Mouse (Mus musculus) midbrain, embryonic 11.5 days (tissue): ENCODE results near the gene Nfatc4. TPM values are rescaled to one million over a fixed set of nuclear protein-coding genes. Genes with fewer than 3 reads are reported as not detected.

Source experiments
- ATAC-seq: fragments of 200-750 bp; cut with Nextera tagmentation; 2 replicates; pipeline ENCODE4 v1.8.0; 2017; ENCODE audit warnings: moderate TSS enrichment, moderate library complexity; ENCODE audit not compliant: low FRiP score
- DNase-seq: peaks from one replicate; pipeline ENCODE4 v3.0.0; 2015; ENCODE audit warnings: low spot score; ENCODE audit errors: missing footprints
- H3K27ac ChIP-seq: fragments of 300-500 bp; sonication (generic); 2 replicates; pipeline ENCODE4 v1.5.1; 2014; ENCODE audit warnings: low read depth, low read length
- H3K27me3 ChIP-seq: fragments of 300-500 bp; sonication (generic); 2 replicates; pipeline ENCODE4 v1.6.1; 2014; ENCODE audit warnings: mild to moderate bottlenecking, low read length, moderate library complexity, mixed read lengths; ENCODE audit not compliant: control insufficient read depth, insufficient read depth
- H3K36me3 ChIP-seq: fragments of 300-500 bp; sonication (generic); 2 replicates; pipeline ENCODE4 v1.6.1; 2014; ENCODE audit warnings: mild to moderate bottlenecking, low read length, moderate library complexity, mixed read lengths; ENCODE audit not compliant: control insufficient read depth, insufficient read depth
- H3K4me1 ChIP-seq: fragments of 300-500 bp; sonication (generic); 2 replicates; pipeline ENCODE4 v1.6.1; 2014; ENCODE audit warnings: low read length; ENCODE audit not compliant: control insufficient read depth, insufficient read depth
- H3K4me2 ChIP-seq: fragments of 300-500 bp; sonication (generic); 2 replicates; pipeline ENCODE4 v1.6.1; 2014; ENCODE audit warnings: mild to moderate bottlenecking, moderate library complexity
- H3K4me3 ChIP-seq: fragments of 300-500 bp; sonication (generic); 2 replicates; pipeline ENCODE4 v1.5.1; 2014; ENCODE audit warnings: low read depth, low read length
- H3K9ac ChIP-seq: fragments of 300-500 bp; sonication (generic); 2 replicates; pipeline ENCODE4 v1.6.1; 2014; ENCODE audit warnings: low read length
- H3K9me3 ChIP-seq: fragments of 300-500 bp; sonication (generic); 2 replicates; pipeline ENCODE4 v1.6.1; 2016; ENCODE audit warnings: low read length; ENCODE audit not compliant: control insufficient read depth
- WGBS: fragments of 180-500 bp; shearing (Covaris S2); extraction: QIAGEN DNeasy Blood & Tissue Kit; methylation state at CpG from one replicate; pipeline ENCODE4 v1.1.7; 2014; 5-methylcytosine and 5-hydroxymethylcytosine counted together
- polyA plus RNA-seq: library from polyadenylated mRNA; unstranded; fragments of >200 nt; fragmentation: Nextera tagmentation; extraction: Ambion mirVana; gene quantifications from 2 replicates; pipeline ENCODE4 v1.2.1, GENCODE M21; 2014

The Nfatc4 gene
- polyA plus RNA-seq, 1 experiment from 2014 or later: 11.5 TPM

- no peaks in the 10 kb centered on the region for H3K9me3 ChIP-seq
- no peak overlapping the region for H3K4me3 ChIP-seq
- ATAC-seq: peak; percentile 10; the same call in 1 of the 2 replicates
- H3K9ac ChIP-seq: no peak overlapping the region; the same call in 1 of the 2 replicates
- DNase-seq: peak; percentile 90
- no peaks in the 10 kb centered on the region for H3K4me1 ChIP-seq
- WGBS: 83% methylated on average over 8 of the region's 8 CpGs
- H3K36me3 ChIP-seq: peaks cover 26% of the 10 kb centered on the region; the same call in 1 of the 2 replicates
- H3K27ac ChIP-seq: no peak overlapping the region
- H3K4me2 ChIP-seq: no peak overlapping the region
- H3K27me3 ChIP-seq: no peaks in the 10 kb centered on the region
These were observed 50.3 kb downstream of the Nfatc4 start for GRCm38 (mm10) chr14:55873242-55873713.

- Histone ChIP-seq H3K27me3 (no peaks in the 10 kb centered on the region), H3K4me1 (no peaks in the 10 kb centered on the region), H3K9me3 (no peaks in the 10 kb centered on the region), H3K4me3 (no peak overlapping the region), H3K4me2 (peak overlapping the region; percentile 6), H3K9ac (peak overlapping the region; percentile 17; the same call in 1 of the 2 replicates), H3K36me3 (peaks cover 21% of the 10 kb centered on the region; the same call in 1 of the 2 replicates), H3K27ac (no peak overlapping the region)
- peak; percentile 80 for ATAC-seq
- WGBS: 15% methylated on average over 30 of the region's 30 CpGs
- peak; percentile 98 for DNase-seq
These were observed 51.1 kb downstream of the Nfatc4 start for GRCm38 (mm10) chr14:55873714-55874683.

DNA sequence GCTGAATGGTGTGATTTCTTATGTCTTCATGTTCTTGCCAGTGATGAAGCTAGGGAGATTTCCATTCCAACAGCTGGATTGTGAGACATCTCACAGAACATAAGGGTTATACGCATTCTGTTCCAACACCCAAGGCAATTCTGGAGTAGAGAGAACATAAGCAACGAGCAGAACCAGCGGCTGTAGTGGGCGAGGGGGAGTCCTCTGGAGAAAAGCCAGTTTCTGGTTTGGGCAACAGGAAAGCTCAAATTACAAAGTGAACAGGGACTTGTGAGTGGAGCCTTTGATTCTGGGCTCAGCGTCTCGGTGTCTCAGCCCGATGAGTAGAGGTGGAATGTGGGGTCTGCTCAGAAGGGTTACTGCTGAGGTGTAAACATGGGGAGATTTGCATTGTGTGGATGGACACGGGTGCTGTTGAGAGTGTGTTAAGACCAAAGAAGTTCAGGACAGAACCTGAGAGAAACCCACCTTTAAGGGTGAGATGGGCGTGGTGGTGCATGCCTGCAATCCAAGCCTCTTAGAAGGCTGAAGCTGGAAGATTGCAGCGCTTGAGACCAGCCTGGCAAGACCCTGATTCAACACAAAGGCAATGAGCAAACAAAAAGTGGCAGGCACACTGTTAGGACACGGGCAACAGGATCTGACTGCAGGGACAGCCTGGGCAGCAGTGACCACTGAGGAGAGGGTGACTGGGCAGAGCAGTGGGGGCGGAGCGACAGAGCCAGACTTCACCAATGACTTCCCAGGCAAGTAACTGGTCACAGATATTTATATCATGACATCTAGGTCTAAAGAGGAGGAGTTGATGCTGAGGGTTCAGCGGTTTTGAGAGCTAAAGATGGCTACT lies 54.7 kb downstream of the Nfatc4 start:
- H3K4me3 ChIP-seq: no peak overlapping the region

DNA sequence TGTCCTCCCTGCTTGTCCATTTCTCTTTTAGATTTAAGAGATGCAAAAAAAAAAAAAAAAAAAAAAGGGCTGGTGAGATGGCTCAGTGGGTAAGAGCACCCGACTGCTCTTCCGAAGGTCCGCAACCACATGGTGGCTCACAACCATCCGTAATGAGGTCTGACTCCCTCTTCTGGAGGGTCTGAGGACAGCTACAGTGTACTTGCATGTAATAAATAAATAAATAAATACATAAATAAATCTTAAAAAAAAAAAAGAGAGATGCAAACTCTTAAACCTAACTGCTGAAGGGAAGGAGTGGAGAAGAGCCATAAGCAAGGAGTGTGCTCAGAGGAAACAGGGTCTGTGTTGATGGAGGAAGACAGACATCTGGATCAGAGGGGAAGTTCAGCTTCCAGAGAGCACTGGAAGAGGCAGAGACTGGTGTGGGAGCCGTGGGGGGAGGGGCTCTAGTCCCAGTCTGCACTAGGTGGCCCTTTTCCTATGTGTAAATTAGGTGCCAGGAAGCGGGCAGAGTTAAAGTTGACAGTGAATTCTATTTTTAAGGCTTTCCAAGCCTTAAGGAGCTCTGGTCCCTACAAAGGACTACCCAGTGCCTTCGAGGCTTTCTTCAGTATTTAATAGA lies 55.5 kb downstream of the Nfatc4 start:
- no peaks in the 10 kb centered on the region for H3K27me3 ChIP-seq
- no peaks in the 10 kb centered on the region for H3K4me1 ChIP-seq
- H3K36me3 ChIP-seq: no peaks in the 10 kb centered on the region
- 31% methylated on average over 7 of the region's 7 CpGs for WGBS
- H3K4me3 ChIP-seq: no peak overlapping the region
- H3K27ac ChIP-seq: no peak overlapping the region
- ATAC-seq: no peak
- H3K4me2 ChIP-seq: no peak overlapping the region
- no peaks in the 10 kb centered on the region for H3K9me3 ChIP-seq
- H3K9ac ChIP-seq: no peak overlapping the region
- DNase-seq: no peak

More for the DNA sequence above, 54.7 kb downstream of the Nfatc4 start:
- 37% methylated on average over 14 of the region's 14 CpGs for WGBS
- no peaks in the 10 kb centered on the region for H3K4me1 ChIP-seq
- no peak for ATAC-seq
- H3K9me3 ChIP-seq: no peaks in the 10 kb centered on the region
- no peak overlapping the region for H3K9ac ChIP-seq
- H3K27ac ChIP-seq: no peak overlapping the region
- no peaks in the 10 kb centered on the region for H3K36me3 ChIP-seq
- H3K27me3 ChIP-seq: no peaks in the 10 kb centered on the region
- peak; percentile 83 for DNase-seq
- no peak overlapping the region for H3K4me2 ChIP-seq

GRCm38 (mm10) chr14:55879623-55880022 lies 56.7 kb downstream of the Nfatc4 start:
- Histone ChIP-seq H3K4me1 (peaks cover 3% of the 10 kb centered on the region), H3K9ac (no peak overlapping the region), H3K4me3 (no peak overlapping the region), H3K4me2 (no peak overlapping the region), H3K27ac (no peak overlapping the region), H3K9me3 (no peaks in the 10 kb centered on the region), H3K27me3 (no peaks in the 10 kb centered on the region), H3K36me3 (no peaks in the 10 kb centered on the region)
- ATAC-seq: no peak
- 35% methylated on average over 1 of the region's 1 CpGs for WGBS
- DNase-seq: peak; percentile 88

- 85% methylated on average over 8 of the region's 8 CpGs for WGBS
- no peak for ATAC-seq
- peaks cover 10% of the 10 kb centered on the region for H3K4me1 ChIP-seq
These were observed 58.0 kb downstream of the Nfatc4 start for GRCm38 (mm10) chr14:55880982-55881381.

DNA sequence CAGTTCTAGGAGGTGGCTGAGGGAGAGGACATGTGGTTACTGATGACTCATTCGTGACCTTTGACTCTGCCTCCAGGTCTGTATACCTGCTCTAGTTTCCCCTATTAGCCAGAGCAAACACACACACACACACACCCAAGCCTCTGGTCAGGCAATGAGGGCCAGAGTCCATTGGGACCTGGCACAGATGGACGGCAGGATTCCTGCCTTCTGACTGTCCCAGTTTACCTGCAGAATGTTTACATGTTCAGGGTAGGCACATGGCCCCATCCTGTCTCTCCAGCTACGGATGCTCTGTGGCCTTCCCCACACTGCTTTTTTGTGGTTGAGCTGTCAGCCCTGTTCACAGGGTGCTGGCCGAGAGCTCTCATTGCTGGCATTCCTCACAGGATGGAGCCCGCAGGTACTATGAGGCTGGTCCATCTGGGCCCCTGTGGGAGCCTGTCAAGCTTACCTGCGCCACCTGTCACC lies 59.3 kb downstream of the Nfatc4 start:
- H3K36me3 ChIP-seq: peaks cover 2% of the 10 kb centered on the region; the same call in 1 of the 2 replicates
- no peak overlapping the region for H3K27ac ChIP-seq
- H3K4me1 ChIP-seq: peaks cover 11% of the 10 kb centered on the region
- DNase-seq (peak; percentile 82), ATAC-seq (no peak)
- H3K27me3 ChIP-seq: no peaks in the 10 kb centered on the region
- H3K9me3 ChIP-seq: no peaks in the 10 kb centered on the region
- no peak overlapping the region for H3K4me2 ChIP-seq
- no peak overlapping the region for H3K4me3 ChIP-seq
- 66% methylated on average over 6 of the region's 6 CpGs for WGBS
- no peak overlapping the region for H3K9ac ChIP-seq

More at GRCm38 (mm10) chr14:55880982-55881381, 58.0 kb downstream of the Nfatc4 start:
- Histone ChIP-seq H3K4me2 (no peak overlapping the region), H3K36me3 (no peaks in the 10 kb centered on the region), H3K9me3 (no peaks in the 10 kb centered on the region), H3K9ac (no peak overlapping the region), H3K27ac (no peak overlapping the region), H3K27me3 (no peaks in the 10 kb centered on the region), H3K4me3 (no peak overlapping the region)
- DNase-seq: peak; percentile 70

DNA sequence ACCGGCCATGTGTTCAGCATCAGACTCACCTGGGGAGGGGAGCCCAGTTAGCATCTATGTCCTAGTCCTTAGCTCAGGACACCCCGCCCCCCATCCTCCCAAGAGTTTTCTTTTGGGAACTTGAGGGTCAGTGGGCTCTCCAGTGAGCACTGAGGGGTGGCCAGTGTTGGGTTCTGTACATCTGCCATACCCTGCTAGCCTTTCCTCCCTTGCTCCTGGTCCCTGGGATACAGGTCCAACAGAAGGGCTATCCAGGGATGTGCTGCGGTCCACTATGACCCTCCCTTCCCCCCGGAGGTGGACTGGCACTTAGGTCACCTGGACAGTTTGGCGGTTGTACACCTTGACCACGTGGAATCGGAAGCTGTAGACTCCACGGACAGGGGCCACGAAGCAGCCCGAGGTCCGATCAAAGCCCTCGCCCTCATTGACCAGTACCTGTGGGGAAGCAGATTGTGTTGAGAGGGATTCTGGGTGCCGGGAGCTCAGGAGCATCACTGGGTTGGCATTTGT lies 60.3 kb downstream of the Nfatc4 start:
- H3K27me3 ChIP-seq: no peaks in the 10 kb centered on the region
- no peak overlapping the region for H3K4me2 ChIP-seq
- H3K27ac ChIP-seq: no peak overlapping the region
- no peak overlapping the region for H3K9ac ChIP-seq
- 92% methylated on average over 13 of the region's 13 CpGs for WGBS
- H3K9me3 ChIP-seq: no peaks in the 10 kb centered on the region
- peaks cover 11% of the 10 kb centered on the region for H3K4me1 ChIP-seq
- DNase-seq (no peak), ATAC-seq (no peak)
- H3K4me3 ChIP-seq: no peak overlapping the region
- peaks cover 7% of the 10 kb centered on the region; the same call in 1 of the 2 replicates for H3K36me3 ChIP-seq
